Mouse (Mus musculus) heart, embryonic 12.5 days (tissue): ENCODE measurements around the gene Mcoln3. TPM values are rescaled to one million over a fixed set of nuclear protein-coding genes. Genes with fewer than 3 reads are reported as not detected.

Experiments
- ATAC-seq: fragments of 200-750 bp; cut with Nextera tagmentation; 2 replicates; pipeline ENCODE4 v1.8.0; 2017; ENCODE audit warnings: moderate TSS enrichment, moderate library complexity; ENCODE audit not compliant: insufficient number of reproducible peaks, low FRiP score
- H3K27ac ChIP-seq: fragments of 300-500 bp; sonication (generic); 2 replicates; pipeline ENCODE4 v1.5.1; 2016; ENCODE audit warnings: mild to moderate bottlenecking, moderate library complexity; ENCODE audit not compliant: poor library complexity, severe bottlenecking
- H3K27me3 ChIP-seq: fragments of 300-500 bp; sonication (generic); replicated peaks from 2 replicates; pipeline ENCODE4 v1.6.1; 2016; ENCODE audit warnings: mild to moderate bottlenecking, moderate library complexity
- H3K36me3 ChIP-seq: fragments of 300-500 bp; sonication (generic); 2 replicates; pipeline ENCODE4 v1.6.1; 2016; ENCODE audit warnings: mild to moderate bottlenecking, moderate library complexity
- H3K4me1 ChIP-seq: fragments of 300-500 bp; sonication (generic); replicated peaks from 2 replicates; pipeline ENCODE4 v1.6.1; 2016; ENCODE audit warnings: mild to moderate bottlenecking
- H3K4me2 ChIP-seq: fragments of 300-500 bp; sonication (generic); 2 replicates; pipeline ENCODE4 v1.6.1; 2016; ENCODE audit warnings: mild to moderate bottlenecking, moderate library complexity
- H3K4me3 ChIP-seq: fragments of 300-500 bp; sonication (generic); 2 replicates; pipeline ENCODE4 v1.5.1; 2016; ENCODE audit warnings: mild to moderate bottlenecking
- H3K9ac ChIP-seq: fragments of 300-500 bp; sonication (generic); 2 replicates; pipeline ENCODE4 v1.6.1; 2016; ENCODE audit warnings: mild to moderate bottlenecking, moderate library complexity
- H3K9me3 ChIP-seq: fragments of 300-500 bp; sonication (generic); replicated peaks from 2 replicates; pipeline ENCODE4 v1.6.1; 2016; ENCODE audit warnings: mild to moderate bottlenecking, moderate library complexity
- WGBS: fragments of 180-500 bp; shearing (Covaris S2); methylation state at CpG from one replicate; pipeline ENCODE4 v1.1.7; 2016; 5-methylcytosine and 5-hydroxymethylcytosine counted together
- polyA plus RNA-seq: library from polyadenylated mRNA; unstranded; fragments of >200 nt; fragmentation: Nextera tagmentation; extraction: Ambion mirVana; gene quantifications from 2 replicates; pipeline ENCODE4 v1.2.1, GENCODE M21; 2016

Gene Mcoln3
- polyA plus RNA-seq = 0.66 and 1.1 TPM in 2 replicates

GRCm38 (mm10) chr3:146117258-146117996 is at the start of gene Mcoln3:
Gene Mcoln3, plus strand, starts transcription at chr3:146117450.
- peaks cover 40% of the 10 kb centered on the region for H3K27me3 ChIP-seq
- no peak; the same call in 1 of the 2 replicates for ATAC-seq

GRCm38 (mm10) chr3:146069276-146069675 is 48.0 kb upstream of the Mcoln3 start:
- no peak for ATAC-seq
- no peak overlapping the region for H3K4me2 ChIP-seq
- H3K4me3 ChIP-seq = no peak overlapping the region
- H3K27me3 ChIP-seq = no peaks in the 10 kb centered on the region
- 71% methylated on average over 4 of the region's 4 CpGs for WGBS
- H3K9ac ChIP-seq = no peak overlapping the region
- no peak overlapping the region for H3K27ac ChIP-seq
- H3K9me3 ChIP-seq = no peaks in the 10 kb centered on the region
- no peaks in the 10 kb centered on the region for H3K4me1 ChIP-seq
- no peaks in the 10 kb centered on the region for H3K36me3 ChIP-seq

More at GRCm38 (mm10) chr3:146117258-146117996, at the start of gene Mcoln3:
- Histone ChIP-seq H3K4me1 (peaks cover 18% of the 10 kb centered on the region), H3K27ac (no peak within 1 kb of the TSS), H3K4me2 (peak within 1 kb of the TSS; percentile 62), H3K4me3 (peak within 1 kb of the TSS; percentile 38), H3K9me3 (no peaks in the 10 kb centered on the region), H3K9ac (no peak within 1 kb of the TSS), H3K36me3 (no peaks in the 10 kb centered on the region)
- 11% methylated on average over 35 of the region's 35 CpGs for WGBS

GRCm38 (mm10) chr3:146072780-146073179 is 44.5 kb upstream of the Mcoln3 start:
- no peak overlapping the region for H3K4me2 ChIP-seq
- ATAC-seq = no peak
- H3K9me3 ChIP-seq = no peaks in the 10 kb centered on the region
- no peaks in the 10 kb centered on the region for H3K27me3 ChIP-seq
- WGBS = 68% methylated on average over 7 of the region's 7 CpGs
- H3K4me3 ChIP-seq = no peak overlapping the region
- no peak overlapping the region for H3K27ac ChIP-seq
- no peaks in the 10 kb centered on the region for H3K4me1 ChIP-seq
- no peaks in the 10 kb centered on the region for H3K36me3 ChIP-seq
- H3K9ac ChIP-seq = no peak overlapping the region

- Histone ChIP-seq H3K36me3 (no peaks in the 10 kb centered on the region), H3K4me3 (no peak overlapping the region), H3K4me1 (no peaks in the 10 kb centered on the region), H3K27me3 (no peaks in the 10 kb centered on the region), H3K9ac (no peak overlapping the region), H3K27ac (no peak overlapping the region), H3K4me2 (no peak overlapping the region), H3K9me3 (no peaks in the 10 kb centered on the region)
- 89% methylated on average over 12 of the region's 12 CpGs for WGBS
- no peak for ATAC-seq
Observed at GRCm38 (mm10) chr3:146080241-146080640, 37.0 kb upstream of the Mcoln3 start.

DNA sequence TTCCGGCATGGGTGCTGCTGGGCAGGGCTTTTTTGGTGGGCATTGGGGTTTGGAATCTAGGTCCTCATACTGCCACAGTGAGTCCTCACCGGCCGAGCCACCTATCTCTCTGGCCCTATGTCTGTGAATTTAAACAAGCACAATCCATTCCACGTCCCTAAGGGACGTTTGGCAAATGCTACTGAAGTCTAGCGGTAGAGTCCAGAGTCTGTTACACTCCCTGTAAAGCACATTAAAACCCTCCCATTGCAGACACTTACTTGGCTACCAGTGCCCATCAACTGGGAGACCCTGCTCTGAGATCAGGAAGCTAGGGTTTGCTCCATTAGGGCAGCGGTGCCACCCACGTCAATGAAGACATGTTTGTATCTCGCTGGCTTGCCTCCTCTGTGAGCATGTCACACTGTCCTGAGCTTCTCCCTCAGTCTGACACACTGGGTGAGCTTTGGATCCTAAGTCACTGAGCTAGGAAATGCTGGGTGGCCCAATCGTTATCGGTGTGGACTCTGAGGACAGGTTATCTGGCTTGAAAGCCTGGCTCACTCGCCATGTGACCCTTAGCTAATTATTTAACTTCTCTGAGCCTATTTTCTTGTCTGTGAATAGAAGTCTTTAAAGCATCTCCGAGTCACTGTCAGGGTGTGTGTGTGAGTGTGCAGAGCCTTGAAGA is 26.1 kb upstream of the Mcoln3 start:
- H3K27ac ChIP-seq = no peak overlapping the region
- H3K4me2 ChIP-seq = no peak overlapping the region
- no peaks in the 10 kb centered on the region for H3K4me1 ChIP-seq
- H3K36me3 ChIP-seq = no peaks in the 10 kb centered on the region
- ATAC-seq = no peak
- H3K9ac ChIP-seq = no peak overlapping the region
- peaks cover 13% of the 10 kb centered on the region for H3K9me3 ChIP-seq
- 90% methylated on average over 13 of the region's 13 CpGs for WGBS
- no peak overlapping the region for H3K4me3 ChIP-seq
- no peaks in the 10 kb centered on the region for H3K27me3 ChIP-seq

- ATAC-seq = no peak
- Histone ChIP-seq H3K4me2 (no peak overlapping the region), H3K9ac (no peak overlapping the region), H3K4me1 (peaks cover 8% of the 10 kb centered on the region), H3K27me3 (no peaks in the 10 kb centered on the region), H3K9me3 (peaks cover 13% of the 10 kb centered on the region), H3K27ac (no peak overlapping the region), H3K36me3 (no peaks in the 10 kb centered on the region), H3K4me3 (no peak overlapping the region)
- 88% methylated on average over 10 of the region's 10 CpGs for WGBS
Observed at GRCm38 (mm10) chr3:146095066-146095465, 22.2 kb upstream of the Mcoln3 start.

DNA sequence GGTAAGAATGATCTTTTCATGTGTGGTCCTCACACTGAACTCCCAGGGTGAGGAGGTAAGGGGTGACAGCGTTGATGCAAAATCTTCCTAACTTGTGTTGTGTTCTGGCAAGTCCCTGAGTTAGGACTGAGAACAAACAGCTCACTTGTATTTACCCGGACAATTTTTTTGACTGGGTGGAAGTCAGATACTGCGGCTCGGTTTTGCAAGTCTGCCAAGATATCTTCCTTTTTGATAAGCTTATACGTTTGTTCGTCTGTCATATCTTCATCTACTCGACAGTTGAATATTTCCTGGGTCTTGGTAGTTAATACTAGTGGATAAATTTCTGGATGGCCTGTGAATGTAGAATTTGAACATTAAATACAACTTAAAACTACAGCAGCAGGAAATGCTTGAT is 20.3 kb upstream of the Mcoln3 start:
- Histone ChIP-seq H3K27me3 (no peaks in the 10 kb centered on the region), H3K4me1 (peaks cover 9% of the 10 kb centered on the region), H3K27ac (no peak overlapping the region), H3K4me3 (no peak overlapping the region), H3K36me3 (no peaks in the 10 kb centered on the region), H3K9me3 (0 out of 2 replicates have a peak, but pooled peaks cover 7% of the 10 kb centered on the region), H3K4me2 (no peak overlapping the region), H3K9ac (no peak overlapping the region)
- WGBS = 57% methylated on average over 7 of the region's 7 CpGs
- ATAC-seq = no peak

DNA sequence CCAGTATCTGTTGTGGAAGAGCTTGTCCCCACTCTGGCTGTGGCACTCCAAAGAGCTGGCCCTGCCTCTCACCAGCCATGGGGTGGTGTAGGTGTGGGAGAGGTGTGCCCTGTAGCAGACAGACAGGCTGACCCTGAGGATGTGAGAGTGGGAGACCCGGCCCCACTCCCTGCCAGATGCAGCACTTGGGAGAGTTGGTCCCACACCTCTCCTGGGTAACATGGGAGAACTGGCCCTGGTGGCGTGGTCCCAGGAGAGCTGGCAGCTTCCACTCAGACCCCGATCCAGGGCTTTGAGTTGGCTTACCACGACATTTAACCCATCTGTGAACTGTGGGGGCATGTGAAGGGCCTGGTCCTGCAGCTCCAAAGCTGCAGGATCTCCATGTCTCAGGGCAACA is 19.4 kb upstream of the Mcoln3 start:
- Histone ChIP-seq H3K9ac (no peak overlapping the region), H3K36me3 (no peaks in the 10 kb centered on the region), H3K4me3 (no peak overlapping the region), H3K9me3 (0 out of 2 replicates have a peak, but pooled peaks cover 9% of the 10 kb centered on the region), H3K27me3 (no peaks in the 10 kb centered on the region), H3K4me2 (no peak overlapping the region), H3K27ac (no peak overlapping the region), H3K4me1 (peaks cover 9% of the 10 kb centered on the region)
- ATAC-seq = no peak; the same call in 1 of the 2 replicates
- WGBS = 77% methylated on average over 4 of the region's 4 CpGs

DNA sequence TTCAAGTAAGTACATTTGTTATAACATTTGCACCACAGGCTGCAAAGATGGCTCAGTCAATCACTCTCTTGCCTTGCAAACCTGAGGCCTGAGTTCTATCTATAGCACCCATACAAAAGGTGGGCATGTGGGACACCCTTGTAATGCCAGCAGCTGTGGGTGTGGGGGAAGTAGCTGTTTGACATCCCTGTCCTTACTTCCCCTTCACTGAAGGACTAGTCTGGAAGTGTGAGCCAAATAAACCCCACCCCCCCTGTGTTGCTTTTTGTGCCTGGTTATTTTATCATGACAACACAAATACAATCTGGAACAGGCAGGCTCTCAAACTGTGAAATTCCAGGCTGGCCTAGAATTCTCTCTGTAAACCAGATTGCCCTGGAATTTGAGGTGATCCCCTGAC is 17.3 kb upstream of the Mcoln3 start:
- Histone ChIP-seq H3K27me3 (no peaks in the 10 kb centered on the region), H3K4me1 (peaks cover 9% of the 10 kb centered on the region), H3K36me3 (no peaks in the 10 kb centered on the region), H3K4me2 (no peak overlapping the region), H3K9me3 (peaks cover 8% of the 10 kb centered on the region; the same call in 1 of the 2 replicates), H3K4me3 (no peak overlapping the region), H3K27ac (no peak overlapping the region), H3K9ac (no peak overlapping the region)
- ATAC-seq = no peak

GRCm38 (mm10) chr3:146102049-146102448 is 15.2 kb upstream of the Mcoln3 start:
- Histone ChIP-seq H3K9ac (no peak overlapping the region), H3K27me3 (no peaks in the 10 kb centered on the region), H3K4me2 (no peak overlapping the region), H3K9me3 (peaks cover 16% of the 10 kb centered on the region), H3K27ac (no peak overlapping the region), H3K36me3 (no peaks in the 10 kb centered on the region), H3K4me1 (peaks cover 9% of the 10 kb centered on the region), H3K4me3 (no peak overlapping the region)
- ATAC-seq = no peak
- WGBS = 51% methylated on average over 6 of the region's 6 CpGs

DNA sequence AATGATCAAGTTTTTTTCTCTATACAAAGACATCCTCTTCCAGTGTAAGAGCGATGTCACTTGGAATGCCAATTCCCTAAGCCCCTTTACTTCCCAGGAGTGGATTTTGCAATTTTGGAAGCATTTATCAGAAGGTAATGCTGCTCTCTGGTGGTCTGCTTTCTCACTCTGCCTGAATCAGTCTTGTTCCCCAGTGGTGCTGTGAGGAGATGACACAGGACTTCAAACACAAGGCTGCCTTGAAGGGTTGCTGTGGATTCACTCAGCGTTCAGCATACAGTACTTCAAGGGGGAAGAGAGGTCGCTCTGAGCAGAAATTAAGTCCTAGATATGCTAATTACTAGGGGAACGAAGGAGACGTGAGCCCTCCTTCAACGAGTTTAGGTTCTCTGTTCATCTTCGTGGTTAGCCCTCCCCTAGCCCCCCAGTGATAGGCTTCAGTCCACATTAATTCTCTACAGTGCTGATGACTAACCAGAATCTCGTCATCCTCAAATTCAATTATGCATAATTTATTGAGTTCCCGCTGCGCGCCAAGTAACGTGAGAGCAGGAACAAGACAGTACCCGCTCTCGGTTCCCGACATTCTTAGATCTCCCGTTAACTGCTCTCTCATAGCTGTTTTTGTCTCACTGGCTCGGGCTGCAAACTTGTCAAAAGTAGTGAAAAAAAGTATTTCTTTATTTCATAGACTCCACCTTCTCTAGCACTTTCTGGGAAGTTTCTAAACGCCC is 10.0 kb upstream of the Mcoln3 start:
- H3K9ac ChIP-seq = peak overlapping the region; percentile 65
- WGBS = 5% methylated on average over 18 of the region's 18 CpGs
- 0 out of 2 replicates have a peak, but pooled peaks cover under 1% of the 10 kb centered on the region for H3K27me3 ChIP-seq
- peaks cover 11% of the 10 kb centered on the region for H3K9me3 ChIP-seq
- no peak overlapping the region for H3K27ac ChIP-seq
- H3K4me3 ChIP-seq = peak overlapping the region; percentile 58
- no peaks in the 10 kb centered on the region for H3K4me1 ChIP-seq
- 0 out of 2 replicates have a peak, but pooled peaks have one; percentile 37 for ATAC-seq
- H3K4me2 ChIP-seq = peak overlapping the region; percentile 97
- H3K36me3 ChIP-seq = no peaks in the 10 kb centered on the region
